Mouse (Mus musculus) ES-Bruce4 (cell line): ENCODE measurements around the gene Plcxd1.

Experiments
- CTCF ChIP-seq: IDR thresholded peaks from one replicate; pipeline ENCODE4 v1.8.1; 2011; ENCODE audit warnings: low read depth, low read length
- EP300 ChIP-seq: IDR thresholded peaks from 2 replicates; pipeline ENCODE4 v1.6.1; 2011; ENCODE audit warnings: low read depth, low read length; ENCODE audit not compliant: insufficient read depth
- POLR2A ChIP-seq: IDR thresholded peaks from one replicate; pipeline ENCODE4 v1.8.1; 2011; ENCODE audit warnings: low read length; ENCODE audit not compliant: insufficient read depth

GRCm38 (mm10) chr5:110143007-110143406 lies 43.2 kb downstream of the Plcxd1 start:
- TF ChIP-seq CTCF (no peak), EP300 (no peak), POLR2A (no peak)
